Mouse (Mus musculus): ENCODE results near the gene Pmel.

The Pmel gene

DNA sequence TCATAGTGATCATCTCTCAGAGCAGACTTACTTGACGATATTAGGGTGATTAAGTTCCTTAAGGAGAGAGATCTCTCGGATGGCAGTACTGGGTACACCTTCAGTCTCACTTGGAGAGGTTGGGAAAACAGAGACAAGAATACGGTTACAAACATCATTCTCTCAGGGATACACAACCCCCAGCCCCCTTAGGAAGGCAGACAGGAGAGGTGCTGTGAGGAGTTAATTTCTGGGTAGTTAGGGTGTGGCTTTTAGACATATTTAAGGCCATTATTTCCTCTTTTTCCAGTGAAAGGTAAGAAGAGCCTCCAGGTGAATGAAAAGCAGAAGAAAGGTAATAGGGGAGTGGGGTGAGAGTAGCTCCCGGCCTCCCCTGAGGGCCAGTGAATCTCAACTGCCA, at the start of gene Pmel:
Gene Pmel, plus strand, starts transcription at position 301 of the 400 bp plus-strand sequence.
- DNase-seq: no peak

DNA sequence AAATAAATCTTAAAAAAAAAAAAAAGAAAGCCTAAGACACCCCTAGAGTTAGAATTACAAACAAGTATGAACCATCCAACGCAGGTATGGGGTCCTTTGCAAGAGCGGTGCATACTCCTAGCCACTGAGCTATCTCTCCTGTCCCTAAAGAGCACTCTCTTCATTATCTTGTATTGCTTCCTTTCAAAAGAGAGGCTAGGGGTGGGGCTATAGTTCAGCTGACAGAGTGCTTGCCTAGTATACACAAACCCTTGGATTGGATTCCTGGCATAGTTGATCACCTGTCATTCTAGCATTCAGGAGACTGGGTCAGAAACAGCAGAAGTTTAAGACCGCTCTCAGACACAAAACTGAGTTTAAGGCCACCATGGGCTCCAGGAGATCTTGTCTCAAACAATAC, 48.7 kb upstream of the Pmel start:
- no peak for DNase-seq

DNA sequence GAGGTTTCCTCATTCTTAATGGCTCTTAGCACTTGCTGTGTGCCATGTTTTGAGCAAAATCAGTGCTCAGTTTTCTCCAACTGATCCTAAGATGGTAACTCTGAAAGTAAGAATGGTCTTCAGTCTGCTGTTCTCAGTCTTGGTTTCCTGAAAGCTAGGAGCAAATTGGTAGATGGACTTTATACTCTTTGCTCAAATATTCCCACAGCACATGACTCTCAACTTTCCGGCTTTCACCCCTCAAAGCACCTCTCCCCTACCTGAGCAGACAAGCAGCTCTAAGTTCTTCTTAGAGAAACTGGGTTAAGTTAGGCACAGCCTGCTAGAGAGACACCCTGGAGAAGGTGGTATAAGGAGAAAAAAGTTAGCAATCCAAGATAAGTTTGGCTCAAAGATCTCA, 47.3 kb upstream of the Pmel start:
- DNase-seq: no peak

DNA sequence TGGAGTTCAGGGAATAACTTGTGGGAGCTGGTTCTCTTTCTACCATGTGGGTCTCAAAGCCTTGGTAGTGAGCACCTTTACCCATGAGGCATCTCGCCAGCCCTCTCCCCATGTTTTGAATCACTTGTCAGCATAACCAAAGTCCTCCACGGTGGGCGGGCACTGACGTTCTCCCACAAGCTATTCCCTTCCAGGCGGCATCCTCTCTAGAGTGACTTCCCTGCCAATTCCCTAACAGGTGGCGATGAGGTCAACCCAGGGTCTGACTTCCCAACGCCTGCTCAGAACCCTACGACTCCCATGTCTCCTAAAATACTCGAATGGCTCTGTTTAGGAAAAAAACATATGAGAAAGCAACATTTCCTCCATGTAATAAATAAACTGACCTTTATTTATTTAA, 46.2 kb upstream of the Pmel start:
- no peak for DNase-seq

DNA sequence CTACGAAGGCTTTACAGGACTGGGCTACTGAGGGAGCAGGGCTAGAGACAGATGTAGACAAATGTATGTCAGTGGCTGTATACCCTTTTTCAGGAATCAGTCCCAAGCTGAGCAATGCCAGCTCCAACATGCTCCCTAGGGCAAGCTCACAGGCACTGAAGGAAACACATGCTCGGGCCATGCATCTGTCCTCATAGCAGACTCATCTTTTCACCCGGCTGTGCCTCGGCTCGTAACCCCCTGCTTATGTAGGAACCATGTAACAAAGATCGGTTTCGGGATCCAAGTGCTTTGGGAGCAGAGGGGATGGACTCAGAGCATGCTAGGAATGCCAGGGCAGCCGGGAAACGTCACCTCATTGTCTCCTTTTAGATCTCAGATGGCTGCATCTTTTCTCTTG, 44.5 kb upstream of the Pmel start:
- no peak for DNase-seq

DNA sequence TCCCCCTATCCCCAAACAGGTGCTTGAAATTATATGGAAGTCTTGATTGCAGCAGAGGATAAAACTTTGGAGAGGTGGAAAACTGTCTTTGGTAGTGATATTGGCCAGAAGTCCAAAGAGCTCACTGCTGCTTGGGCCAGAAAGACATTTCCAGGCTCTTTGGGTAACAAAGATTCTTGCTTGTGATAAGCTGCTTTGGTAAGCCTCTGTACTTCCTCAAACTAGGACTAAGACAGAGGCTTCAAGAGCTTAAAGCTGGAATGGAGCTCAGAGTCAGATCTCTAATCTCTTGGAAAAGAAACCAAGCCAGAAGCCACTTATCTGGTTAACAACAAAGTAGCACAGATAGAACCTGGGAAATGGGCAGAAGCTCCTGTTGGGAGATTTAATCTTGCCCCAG, 41.5 kb upstream of the Pmel start:
- no peak for DNase-seq

DNA sequence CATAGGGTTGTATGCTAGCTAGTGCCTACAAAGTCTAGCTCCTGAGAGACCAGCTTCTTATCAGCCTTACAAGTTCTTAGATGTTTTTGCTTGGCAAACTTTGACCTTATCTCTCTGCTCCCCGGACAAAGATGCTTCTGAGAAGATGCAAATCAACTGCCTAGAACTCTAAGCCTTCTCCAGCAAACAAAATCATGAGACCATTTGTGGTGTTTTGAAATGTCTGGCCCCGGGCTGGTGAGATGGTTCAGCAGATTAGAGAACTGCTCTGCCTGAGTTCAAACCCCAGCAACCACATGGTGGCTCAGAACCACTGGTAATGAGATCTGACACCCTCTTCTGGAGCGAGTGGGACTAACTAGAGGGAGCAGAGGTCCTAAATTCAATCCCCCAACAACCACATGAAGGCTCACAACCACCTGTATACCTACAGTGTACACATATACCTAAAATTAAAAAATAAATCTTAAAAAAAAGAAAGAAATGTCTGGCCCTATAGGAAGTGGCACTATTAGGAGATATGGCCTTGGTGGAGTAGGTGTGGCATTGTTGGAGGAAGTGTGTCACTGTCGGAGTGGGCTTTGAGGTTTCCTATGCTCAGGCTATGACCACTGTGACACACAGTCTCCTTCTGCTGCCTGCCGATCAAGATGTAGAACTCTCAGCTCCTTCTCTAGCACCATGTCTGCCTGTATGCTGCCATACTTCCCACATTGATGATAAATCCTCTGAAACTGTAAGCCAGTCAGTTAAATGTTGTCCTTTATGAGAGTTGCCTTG, 40.4 kb upstream of the Pmel start:
- DNase-seq: no peak

DNA sequence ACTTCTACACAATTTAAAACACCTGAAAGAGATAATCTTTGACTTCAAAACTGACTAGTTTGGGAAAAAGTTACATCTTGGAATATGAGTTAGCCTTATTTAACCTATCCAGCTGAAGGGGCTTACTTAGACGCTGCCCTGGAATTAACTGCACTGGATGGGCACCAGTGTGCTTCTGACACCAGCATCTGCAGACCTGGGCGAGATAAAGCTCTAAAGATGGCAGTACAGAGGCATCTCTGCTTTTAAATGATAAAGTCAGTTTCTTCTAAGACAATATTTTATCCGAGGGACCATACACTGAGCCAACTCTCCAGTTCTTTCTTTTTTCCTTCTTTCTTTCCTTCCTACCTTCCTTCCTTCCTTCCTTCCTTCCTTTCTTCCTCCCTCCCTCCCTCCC, 39.2 kb upstream of the Pmel start:
- DNase-seq: no peak

DNA sequence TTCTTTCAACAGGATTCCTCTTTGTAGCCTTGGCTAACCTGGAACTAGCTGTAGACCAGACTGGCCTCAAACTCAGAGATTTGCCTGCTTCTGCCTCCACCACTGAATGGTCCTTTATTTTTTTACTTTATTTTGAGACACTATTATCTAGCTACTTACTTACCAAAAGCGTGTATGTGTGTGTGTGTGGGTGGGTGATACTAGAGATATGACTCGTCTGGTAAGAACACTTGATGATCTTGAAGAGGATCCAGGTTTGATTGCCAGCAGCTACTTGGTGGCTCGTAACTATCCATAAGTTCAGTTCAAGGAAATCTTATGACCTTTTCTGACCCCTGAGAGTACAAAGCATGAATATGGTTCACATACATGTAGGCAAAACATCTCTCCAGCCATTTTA, 38.7 kb upstream of the Pmel start:
- no peak for DNase-seq

DNA sequence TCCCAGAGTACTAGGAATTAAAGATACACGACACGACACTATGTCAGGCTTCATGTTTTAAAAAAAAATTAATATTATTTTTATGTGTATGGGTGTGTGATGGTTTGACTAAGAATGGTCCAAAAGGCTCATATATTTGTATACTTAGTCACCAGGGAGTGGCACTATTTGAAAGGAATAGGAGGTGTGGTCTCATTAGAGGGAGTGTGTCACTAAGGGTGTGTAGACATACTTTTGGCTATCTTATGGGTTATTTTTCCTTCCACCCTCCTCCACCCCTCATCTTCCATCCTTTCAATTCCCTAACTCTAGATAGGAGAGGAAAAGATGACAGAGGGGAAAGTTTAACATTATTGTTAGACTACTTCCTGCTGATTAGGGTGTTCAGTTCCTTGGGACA, 38.2 kb upstream of the Pmel start:
- DNase-seq: no peak

DNA sequence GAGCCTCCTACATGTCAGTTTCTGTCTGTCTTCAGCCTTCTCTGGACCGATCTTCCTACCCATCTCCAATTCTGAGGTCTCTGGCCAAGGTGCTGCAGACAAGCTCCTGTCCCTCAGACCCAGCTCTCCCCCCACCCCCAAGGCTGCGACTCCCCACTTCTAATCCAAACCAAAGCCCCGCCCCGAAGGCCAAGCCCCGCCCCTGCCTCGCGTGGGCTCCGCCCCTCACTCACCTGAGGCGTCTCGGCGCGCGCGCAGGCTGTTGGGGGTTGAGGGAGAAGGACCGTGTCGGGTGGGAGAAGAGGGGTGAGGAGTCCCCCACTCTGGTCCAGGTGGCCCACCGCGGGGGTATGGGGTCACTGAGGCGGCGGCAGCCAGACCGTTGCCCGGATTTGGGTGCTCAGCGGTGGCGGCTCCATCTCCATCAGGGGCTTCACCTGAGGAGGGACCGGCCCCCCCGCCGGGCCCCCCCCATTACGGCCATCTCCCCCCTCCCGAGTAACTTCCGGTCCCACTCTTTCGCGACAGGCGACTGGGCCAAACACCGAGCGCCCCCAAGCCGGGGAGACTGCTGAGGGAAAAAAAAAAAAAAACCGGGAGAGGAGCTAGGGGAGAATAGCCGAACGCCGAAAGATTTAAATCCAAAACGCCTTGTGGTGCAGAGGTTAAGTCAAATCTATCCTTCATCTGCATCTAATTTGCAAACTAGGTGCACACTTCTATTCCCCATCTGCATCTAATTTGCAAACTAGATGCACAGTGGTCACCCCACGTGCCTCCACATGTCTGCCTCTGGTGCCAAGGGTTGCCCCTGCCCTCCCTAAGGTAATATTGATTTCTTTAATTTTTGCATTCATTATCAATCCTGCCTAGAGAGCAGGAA, 35.0 kb upstream of the Pmel start:
- peak; percentile 75 for DNase-seq

DNA sequence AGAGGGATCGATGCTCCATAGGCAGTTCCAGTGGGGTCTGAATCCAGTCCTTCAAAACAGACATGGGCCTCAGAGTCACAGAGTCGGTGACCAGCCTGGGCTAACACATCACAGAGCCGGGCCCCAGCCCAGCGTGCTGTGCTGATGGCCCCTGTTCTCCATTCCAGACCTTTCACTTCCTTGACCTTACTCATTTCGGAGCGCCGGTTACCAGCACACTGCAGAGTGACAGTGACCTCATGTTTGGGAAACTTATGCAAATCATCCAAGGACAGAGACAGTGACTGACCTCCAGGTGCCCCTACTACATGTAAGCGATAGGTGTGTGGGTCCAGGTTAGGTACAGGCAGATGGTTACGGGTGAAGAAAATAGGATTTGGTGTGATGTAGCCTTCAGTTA, 32.8 kb upstream of the Pmel start:
- no peak for DNase-seq

DNA sequence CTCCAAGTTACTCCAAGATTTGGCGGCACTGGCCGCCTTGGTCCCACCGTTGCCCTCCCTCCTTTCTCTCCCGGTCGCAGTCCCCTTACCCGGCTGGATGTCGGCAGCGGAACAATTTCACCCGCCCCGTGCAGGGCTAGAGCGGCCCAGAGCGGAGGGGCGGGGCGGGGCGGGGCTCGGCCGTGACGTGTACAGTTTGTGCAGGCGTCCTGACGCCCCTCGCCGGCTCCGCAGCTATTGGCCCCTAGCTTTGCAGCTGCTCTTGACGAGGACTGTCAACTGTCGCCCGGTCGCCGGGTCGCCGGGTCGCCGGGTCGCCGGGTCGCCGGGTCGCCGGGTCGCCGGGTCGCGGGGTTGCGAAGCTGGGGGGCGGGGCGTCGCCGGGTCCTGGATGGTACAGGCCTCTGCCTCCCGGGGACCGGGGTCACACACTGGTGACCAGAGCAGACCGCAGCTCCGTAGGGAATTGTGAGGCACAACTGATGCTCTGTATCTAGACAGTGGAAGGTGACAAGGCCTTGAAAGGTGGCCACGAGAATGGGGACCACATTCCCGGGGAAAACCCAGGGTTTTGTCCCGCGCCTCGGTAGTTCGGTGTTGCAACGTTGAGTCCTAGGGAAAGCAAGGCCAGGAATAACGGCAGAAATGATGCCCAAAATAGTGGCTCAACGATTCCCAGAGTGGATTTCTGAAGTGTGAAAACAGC, 30.1 kb upstream of the Pmel start, which contains the start of gene Suox:
Gene Suox, minus strand, starts transcription at position 311 of the 706 bp plus-strand sequence.
- peak; percentile 93 for DNase-seq

DNA sequence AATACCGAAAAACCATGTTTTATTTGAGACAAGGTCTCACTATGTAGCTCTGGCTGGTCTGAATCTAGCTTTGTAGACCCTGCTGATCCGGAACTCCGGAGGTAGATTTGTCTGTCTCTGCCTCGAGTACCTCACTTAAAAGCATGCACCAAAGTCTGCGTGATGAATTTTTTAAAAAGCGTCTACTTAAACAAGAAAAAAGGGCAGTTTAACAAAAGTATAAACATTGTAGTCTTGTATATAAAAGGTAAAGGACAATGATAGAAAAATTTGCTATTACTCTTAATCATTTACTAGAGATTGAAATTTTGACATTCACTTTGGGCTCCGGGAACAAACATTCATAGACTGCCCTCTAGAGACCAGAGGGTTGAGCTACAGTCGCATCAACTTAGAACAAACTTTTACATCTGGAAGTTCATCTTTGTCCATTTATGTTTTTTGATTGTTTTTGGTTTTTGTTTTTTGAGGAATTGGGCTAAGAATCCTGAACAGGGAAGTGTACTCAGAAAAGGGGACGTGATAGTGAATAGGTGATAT, 29.5 kb upstream of the Pmel start:
- peak; percentile 48 for DNase-seq

DNA sequence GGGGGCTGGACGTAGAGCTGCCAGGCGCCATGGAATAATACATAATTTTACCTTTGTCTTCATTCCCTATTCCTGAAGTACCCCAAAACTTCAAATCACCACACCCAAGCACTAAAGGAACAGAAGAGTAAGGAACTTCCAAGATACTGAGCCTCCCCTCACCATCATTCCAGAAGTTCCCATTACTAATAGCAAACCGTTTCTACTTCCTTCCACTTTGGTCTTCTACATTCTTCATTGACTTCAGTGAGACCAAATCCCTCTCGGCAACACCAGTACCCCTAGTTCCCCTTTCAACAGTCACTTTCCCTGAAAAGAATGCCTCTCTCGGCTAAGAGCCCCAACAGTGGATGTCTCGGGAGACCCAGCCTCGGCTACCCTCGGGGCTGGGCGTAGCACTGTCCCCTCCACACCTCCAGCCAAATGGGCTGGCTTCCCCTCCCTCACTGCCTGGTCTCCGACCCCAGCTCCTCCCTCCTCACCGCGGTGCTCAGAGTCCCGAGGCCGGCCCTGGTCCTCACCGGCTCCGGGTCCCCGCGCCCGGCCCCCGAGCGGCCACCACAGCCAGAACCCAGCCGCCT, 8.5 kb upstream of the Pmel start:
- DNase-seq: no peak

DNA sequence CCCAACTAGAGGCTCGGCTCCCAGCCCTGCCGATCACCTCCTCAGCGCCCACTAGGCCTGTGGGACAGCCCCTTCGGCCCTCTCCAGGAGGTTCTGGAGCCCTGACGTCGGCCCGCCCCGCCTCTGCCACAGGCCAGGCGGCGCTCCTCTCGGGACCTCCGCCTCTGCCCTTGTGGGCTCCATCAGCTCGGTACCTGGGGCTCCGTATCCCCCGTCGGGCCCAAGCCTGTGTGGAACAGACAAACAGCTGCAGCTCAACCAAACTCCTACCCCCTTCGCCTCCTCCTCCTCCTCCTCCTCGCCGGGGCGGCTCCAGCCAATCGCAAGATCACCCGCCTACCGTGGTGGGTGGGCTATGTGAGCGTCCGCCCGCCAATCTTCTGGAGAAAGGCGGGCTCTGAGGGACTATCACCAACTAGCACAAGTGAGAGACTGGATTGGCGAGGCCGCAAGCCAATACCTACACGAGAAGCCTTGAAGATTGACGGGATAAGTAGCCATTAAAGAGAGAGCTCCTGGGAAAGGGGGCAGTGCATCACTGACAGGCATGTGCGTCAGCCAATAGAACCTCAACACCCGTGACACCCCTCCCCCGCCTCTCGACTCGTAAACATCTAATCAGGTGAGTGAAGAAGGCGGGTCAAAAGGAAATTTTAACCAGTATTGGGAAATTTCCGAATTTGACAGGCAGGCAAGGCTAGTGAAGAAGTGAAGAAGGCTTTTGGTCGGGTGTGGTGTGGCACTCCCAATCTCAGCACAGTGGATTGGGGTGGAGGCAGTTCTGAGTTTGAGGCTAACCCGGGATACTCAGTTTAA, 7.8 kb upstream of the Pmel start, which contains the start of gene Rab5b:
Gene Rab5b, minus strand, starts transcription at position 273 of the 816 bp plus-strand sequence.
- peak; percentile 97 for DNase-seq

DNA sequence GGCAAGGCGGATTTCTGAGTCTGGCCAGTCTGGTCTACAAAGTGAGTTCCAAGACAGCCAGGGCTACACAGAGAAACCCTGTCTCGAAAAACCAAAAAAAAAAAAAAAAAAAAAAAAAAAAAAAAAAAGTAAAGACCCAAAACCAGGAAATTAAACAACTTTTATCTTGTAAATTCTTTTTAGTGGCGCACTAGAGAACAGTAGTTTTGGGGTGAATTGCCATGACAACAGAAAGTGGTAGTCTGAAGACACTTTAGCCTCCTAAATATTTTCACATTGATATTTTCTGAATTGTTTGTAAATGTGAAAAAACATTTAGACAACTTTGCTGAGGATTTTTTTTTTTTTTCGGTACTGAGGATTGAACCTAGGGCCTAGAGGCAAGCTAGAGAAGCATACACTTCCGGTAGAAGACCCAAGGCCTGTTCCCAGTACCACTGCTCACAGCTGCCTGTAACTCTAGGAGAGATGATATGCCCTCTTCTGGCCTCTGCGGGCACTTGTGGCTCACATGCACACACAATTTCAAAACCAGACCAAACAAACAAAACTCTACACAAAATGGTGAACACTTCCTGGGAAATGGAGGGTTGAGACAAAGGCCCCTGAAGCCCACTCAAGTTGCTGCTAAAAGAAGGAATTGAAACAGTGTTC, 6.8 kb upstream of the Pmel start:
- no peak for DNase-seq

DNA sequence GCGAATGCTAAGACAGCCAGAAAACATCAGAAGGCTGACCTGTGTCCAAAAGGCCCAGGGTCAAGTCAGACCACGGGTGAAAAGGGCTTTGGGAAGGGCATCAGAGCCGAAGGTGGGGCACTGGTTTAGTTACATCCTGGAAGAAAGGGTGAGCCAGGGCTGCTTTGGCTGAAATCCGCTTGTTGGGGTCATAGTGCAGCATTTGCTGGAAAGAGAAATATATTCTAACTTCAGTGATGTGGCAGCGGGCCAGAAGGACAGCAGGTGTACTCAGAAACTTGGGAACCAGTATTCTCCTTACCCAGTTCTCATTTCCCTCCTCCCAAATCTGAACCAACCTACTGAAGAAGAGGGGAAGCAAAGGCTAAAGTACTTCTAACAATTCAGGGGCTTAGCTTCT, 5.0 kb upstream of the Pmel start:
- no peak for DNase-seq

DNA sequence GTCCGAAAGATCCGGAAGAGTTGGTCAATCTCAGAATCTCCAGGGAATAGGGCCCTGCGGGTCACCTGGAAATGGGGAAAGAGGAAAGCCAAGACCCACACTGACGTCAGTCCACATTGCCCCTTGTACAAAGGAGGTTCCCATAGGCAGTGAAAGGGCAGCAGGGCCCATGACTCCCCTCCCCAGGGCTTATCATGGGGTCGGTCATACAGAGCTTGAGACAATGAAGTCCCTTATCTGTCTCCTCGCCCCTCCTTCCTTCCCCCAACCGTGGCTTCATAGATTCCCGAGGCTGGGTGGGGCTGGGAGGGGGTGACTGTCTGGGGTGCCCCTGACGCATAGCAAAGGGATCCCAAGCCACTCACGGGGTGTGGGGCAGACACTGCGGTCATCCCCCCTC, 4.4 kb upstream of the Pmel start:
- no peak for DNase-seq

DNA sequence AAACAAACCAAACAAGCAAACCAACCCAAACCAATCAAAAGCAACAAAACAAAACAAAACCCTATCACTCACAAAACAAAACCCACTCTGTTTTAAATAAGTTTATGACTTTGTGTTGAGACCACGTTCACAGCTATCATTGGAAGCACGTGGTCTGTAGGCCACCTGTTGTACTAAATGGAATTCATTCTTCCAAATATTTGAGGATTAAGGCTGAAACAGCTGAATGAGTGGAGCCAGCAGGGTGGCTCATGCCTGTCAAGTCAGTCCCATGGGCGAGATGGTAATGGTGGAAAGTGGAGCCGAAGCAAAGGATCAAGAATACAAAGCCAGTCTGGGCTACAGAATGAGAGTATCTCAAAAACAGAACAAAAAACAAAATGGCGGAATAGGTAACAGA, 3.3 kb upstream of the Pmel start:
- no peak for DNase-seq

DNA sequence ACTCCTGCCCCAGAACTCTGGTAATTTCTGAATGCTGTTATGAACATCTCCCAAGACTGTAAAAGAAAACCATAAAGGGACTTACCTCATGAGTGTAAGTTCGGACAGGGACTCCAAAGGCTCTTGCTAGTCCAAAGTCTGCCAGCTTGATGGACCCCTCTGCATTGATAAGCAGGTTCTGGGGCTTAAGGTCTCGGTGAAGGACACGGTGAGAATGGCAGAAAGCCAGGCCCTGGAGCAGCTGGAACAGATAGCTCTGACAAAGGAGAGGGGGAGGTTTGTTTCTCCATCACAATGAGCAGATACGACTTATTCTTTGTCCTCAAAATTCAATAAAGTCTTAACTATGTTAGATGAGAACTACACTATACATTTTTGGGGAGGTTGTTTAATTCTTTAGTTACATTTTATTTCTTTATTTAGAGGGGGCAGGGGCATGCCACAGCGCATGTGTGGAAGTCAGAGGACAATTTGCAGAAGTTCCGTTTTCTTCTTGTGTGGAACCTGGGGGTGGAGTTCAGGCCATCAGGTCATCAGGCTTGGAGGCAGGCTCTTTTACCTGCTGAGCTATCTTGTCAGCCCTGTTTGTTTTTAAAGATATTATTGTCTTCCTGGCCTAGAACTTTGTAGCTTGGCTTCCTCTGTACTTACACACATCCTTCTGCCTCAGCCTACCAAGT, 1.5 kb upstream of the Pmel start:
- DNase-seq: no peak

Measured in thymus, postnatal 14 days (tissue).